Mouse (Mus musculus) MEL (cell line): ENCODE measurements around the gene 9230104L09Rik.

Experiments
- CHD2 ChIP-seq: IDR thresholded peaks from 2 replicates; pipeline ENCODE4 v1.6.1; 2011; ENCODE audit warnings: low read length, improper control_type of control experiment
- MAX ChIP-seq: IDR thresholded peaks from 2 replicates; pipeline ENCODE4 v1.6.1; 2011; ENCODE audit warnings: low read length, improper control_type of control experiment
- POLR2A ChIP-seq, 2 experiments: IDR thresholded peaks; 2 replicates each; pipeline ENCODE4 v1.6.1; 2011 to 2012; ENCODE audit warnings: low read length in 2 of 2, mild to moderate bottlenecking in 2 of 2, control low read depth in 1 of 2, improper control_type of control experiment in 1 of 2, low read depth in 1 of 2, moderate library complexity in 1 of 2; ENCODE audit not compliant: control insufficient read depth in 1 of 2, insufficient read depth in 1 of 2, poor library complexity in 1 of 2
- POLR2AphosphoS2 ChIP-seq: IDR thresholded peaks from 2 replicates; pipeline ENCODE4 v1.6.1; 2011; ENCODE audit warnings: low read length, improper control_type of control experiment
- USF1 ChIP-seq: IDR thresholded peaks from 2 replicates; pipeline ENCODE4 v1.6.1; 2014; ENCODE audit warnings: low read depth, mild to moderate bottlenecking, inconsistent platforms, low read length, improper control_type of control experiment, moderate library complexity

- no peak for TF ChIP-seq MAX
- TF ChIP-seq POLR2AphosphoS2 = no peak
- no peak for TF ChIP-seq USF1
- TF ChIP-seq CHD2 = no peak
- no peak for TF ChIP-seq POLR2A (IDR thresholded peaks at IDR 0.05; ENCODE audit: control insufficient read depth in 1 of 2, insufficient read depth in 1 of 2, low read depth in 1 of 2, low read length in 2 of 2, poor library complexity in 1 of 2)
Measured at GRCm38 (mm10) chr2:148861693-148862092, 3.1 kb downstream of the 9230104L09Rik start.
